Mouse (Mus musculus): ENCODE measurements around the gene Prkcd.

DNA sequence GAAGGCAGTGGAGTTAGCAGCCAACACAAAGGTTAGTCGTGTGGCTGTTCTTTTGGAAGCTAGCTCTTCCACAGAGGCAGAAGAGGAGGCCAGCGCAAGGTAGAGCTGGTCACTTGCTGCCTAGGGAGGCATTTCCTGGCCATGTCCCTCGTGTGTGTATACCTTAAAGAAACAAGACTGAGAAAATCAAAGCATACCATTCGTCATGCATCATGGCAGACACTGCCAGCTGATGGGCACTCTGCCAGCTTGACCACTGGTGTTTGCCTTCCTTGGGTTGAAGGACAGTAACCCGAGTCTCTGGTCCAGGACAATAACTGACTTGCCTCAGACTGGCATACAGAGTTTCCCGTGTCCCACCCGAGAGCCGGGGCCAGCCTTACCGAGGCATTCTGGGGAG is 55.7 kb downstream of the Prkcd start:
- TF ChIP-seq CTCF (IDR thresholded peaks at IDR 0.05; ENCODE audit: low read depth) = no peak
- TF ChIP-seq EP300 (IDR thresholded peaks at IDR 0.05; ENCODE audit: low read depth) = no peak

All from liver, embryonic 14.5 days (tissue).